Mouse (Mus musculus) spleen, adult 2 months (tissue): ENCODE results near the gene Gpatch8. TPM values are rescaled to one million over a fixed set of nuclear protein-coding genes. Genes with fewer than 3 reads are reported as not detected.
A peak's percentile ranks its signal among the peaks of the same experiment; 100 is the strongest.

Source experiments
- DNase-seq, 2 experiments: peaks; one replicate each; pipeline versions ENCODE4 v3.0.0 to v3.0.0-alpha.2; 2012 to 2021; ENCODE audit warnings: low spot score in 2 of 2, low read depth in 1 of 2
- H3K27ac ChIP-seq: fragments of 200-500 bp; 2 replicates; pipeline ENCODE4 v1.5.1; 2012; ENCODE audit warnings: low read length, inconsistent platforms; ENCODE audit not compliant: insufficient read depth
- H3K27me3 ChIP-seq: fragments of 200-500 bp; 2 replicates; pipeline ENCODE4 v1.6.1; 2012; ENCODE audit warnings: mild to moderate bottlenecking, moderate library complexity, low read length, inconsistent platforms; ENCODE audit not compliant: control insufficient read depth, insufficient read depth
- H3K36me3 ChIP-seq: fragments of 200-500 bp; 2 replicates; pipeline ENCODE4 v1.6.1; 2012; ENCODE audit warnings: mild to moderate bottlenecking, low read length, inconsistent platforms; ENCODE audit not compliant: control insufficient read depth, insufficient read depth
- H3K4me1 ChIP-seq: fragments of 200-500 bp; 2 replicates; pipeline ENCODE4 v1.6.1; 2011; ENCODE audit warnings: inconsistent platforms; ENCODE audit not compliant: control insufficient read depth, insufficient read depth, insufficient read length
- H3K4me3 ChIP-seq: fragments of 200-500 bp; 2 replicates; pipeline ENCODE4 v1.5.1; 2011; ENCODE audit warnings: mild to moderate bottlenecking, inconsistent platforms; ENCODE audit not compliant: insufficient read depth, insufficient read length; ENCODE audit errors: extremely low read depth
- CTCF ChIP-seq: fragments of 200-500 bp; IDR thresholded peaks from 2 replicates; pipeline ENCODE4 v1.5.1; 2011; ENCODE audit warnings: mild to moderate bottlenecking, inconsistent platforms; ENCODE audit not compliant: insufficient read depth, insufficient read length, insufficient replicate concordance; ENCODE audit errors: extremely low read depth
- POLR2A ChIP-seq: fragments of 200-500 bp; IDR thresholded peaks from 2 replicates; pipeline ENCODE4 v1.6.1; 2011; ENCODE audit warnings: low read depth, low read length, inconsistent platforms
- WGBS: fragments of 180-500 bp; shearing (Covaris S2); methylation state at CpG from one replicate; pipeline ENCODE4 v1.1.7; 2018; 5-methylcytosine and 5-hydroxymethylcytosine counted together
- polyA plus RNA-seq: library from polyadenylated mRNA; depleted of rRNA; stranded (reverse); fragments of >200 nt; gene quantifications from 2 replicates; pipeline ENCODE4 v1.2.3, GENCODE M21; 2012

Gpatch8 gene
- polyA plus RNA-seq, 1 experiment = 12.3 TPM

GRCm38 (mm10) chr11:102580034-102580330, 23.8 kb upstream of the Gpatch8 start:
- Histone ChIP-seq H3K4me3 (no peak overlapping the region), H3K27me3 (0 out of 2 replicates have a peak, but pooled peaks cover 2% of the 10 kb centered on the region), H3K4me1 (no peaks in the 10 kb centered on the region; the same call in 1 of the 2 replicates), H3K36me3 (no peaks in the 10 kb centered on the region), H3K27ac (no peak overlapping the region)
- whole genome bisulfite sequencing = 83% methylated on average over 3 of the region's 3 CpGs
- no peak for DNase-seq
- TF ChIP-seq CTCF (no peak), POLR2A (no peak)

- Histone ChIP-seq H3K27me3 (0 out of 2 replicates have a peak, but pooled peaks cover 2% of the 10 kb centered on the region), H3K36me3 (no peaks in the 10 kb centered on the region), H3K4me3 (peak within 1 kb of the TSS; percentile 11; the same call in 1 of the 2 replicates), H3K27ac (no peak within 1 kb of the TSS), H3K4me1 (no peaks in the 10 kb centered on the region; the same call in 1 of the 2 replicates)
- DNase-seq = no peak
- TF ChIP-seq CTCF (no peak), POLR2A (no peak)
- WGBS = 37% methylated on average over 23 of the region's 23 CpGs
Observed at GRCm38 (mm10) chr11:102579165-102580033, 23.2 kb upstream of the Gpatch8 start, which contains the start of gene Gm11627. Gene Gm11627, minus strand, starts transcription at chr11:102579461.

- DNase-seq = peak; percentile 35 to 72
- TF ChIP-seq POLR2A = no peak
- peak; percentile 91; the same call in 1 of the 2 replicates for TF ChIP-seq CTCF
- no peaks in the 10 kb centered on the region for H3K36me3 ChIP-seq
- 6% methylated on average over 27 of the region's 27 CpGs for WGBS
- peak overlapping the region; percentile 11; the same call in 1 of the 2 replicates for H3K4me3 ChIP-seq
- 0 out of 2 replicates have a peak, but pooled peaks cover 2% of the 10 kb centered on the region for H3K27me3 ChIP-seq
- H3K27ac ChIP-seq = no peak overlapping the region
- H3K4me1 ChIP-seq = no peaks in the 10 kb centered on the region; the same call in 1 of the 2 replicates
Observed at GRCm38 (mm10) chr11:102578341-102579118, 22.3 kb upstream of the Gpatch8 start.

GRCm38 (mm10) chr11:102576050-102576754, 20.0 kb upstream of the Gpatch8 start:
- Histone ChIP-seq H3K27me3 (no peaks in the 10 kb centered on the region), H3K4me1 (no peaks in the 10 kb centered on the region; the same call in 1 of the 2 replicates), H3K27ac (no peak overlapping the region), H3K36me3 (no peaks in the 10 kb centered on the region), H3K4me3 (no peak overlapping the region)
- 79% methylated on average over 13 of the region's 13 CpGs for WGBS
- TF ChIP-seq POLR2A (no peak), CTCF (no peak)
- DNase-seq = no peak

GRCm38 (mm10) chr11:102575034-102575433, 18.8 kb upstream of the Gpatch8 start:
- no peaks in the 10 kb centered on the region; the same call in 1 of the 2 replicates for H3K4me1 ChIP-seq
- H3K36me3 ChIP-seq = no peaks in the 10 kb centered on the region
- 53% methylated on average over 1 of the region's 1 CpGs for WGBS
- no peak overlapping the region for H3K4me3 ChIP-seq
- H3K27ac ChIP-seq = no peak overlapping the region
- TF ChIP-seq POLR2A = no peak
- no peak for TF ChIP-seq CTCF
- H3K27me3 ChIP-seq = no peaks in the 10 kb centered on the region
- DNase-seq = no peak
